Mouse (Mus musculus) neutrophil, adult 5-6 weeks (primary cell): ENCODE results near the gene Cnnm4. TPM values are rescaled to one million over a fixed set of nuclear protein-coding genes. Genes with fewer than 3 reads are reported as not detected.

ENCODE experiments used
- ATAC-seq: fragments of 151-379, 151-347 bp; 2 replicates; pipeline ENCODE4 v1.8.0; 2017; ENCODE audit warnings: mild to moderate bottlenecking, moderate TSS enrichment; ENCODE audit not compliant: insufficient number of reproducible peaks, poor library complexity, low FRiP score, severe bottlenecking; ENCODE audit errors: extremely low read depth
- total RNA-seq: library from RNA; stranded (forward); fragments of 200-1000 nt; gene quantifications from 2 replicates; pipeline ENCODE4 v1.2.3, GENCODE M21; 2017

Gene Cnnm4
- total RNA-seq, 1 experiment from 2014 or later, result 15.8 TPM

DNA sequence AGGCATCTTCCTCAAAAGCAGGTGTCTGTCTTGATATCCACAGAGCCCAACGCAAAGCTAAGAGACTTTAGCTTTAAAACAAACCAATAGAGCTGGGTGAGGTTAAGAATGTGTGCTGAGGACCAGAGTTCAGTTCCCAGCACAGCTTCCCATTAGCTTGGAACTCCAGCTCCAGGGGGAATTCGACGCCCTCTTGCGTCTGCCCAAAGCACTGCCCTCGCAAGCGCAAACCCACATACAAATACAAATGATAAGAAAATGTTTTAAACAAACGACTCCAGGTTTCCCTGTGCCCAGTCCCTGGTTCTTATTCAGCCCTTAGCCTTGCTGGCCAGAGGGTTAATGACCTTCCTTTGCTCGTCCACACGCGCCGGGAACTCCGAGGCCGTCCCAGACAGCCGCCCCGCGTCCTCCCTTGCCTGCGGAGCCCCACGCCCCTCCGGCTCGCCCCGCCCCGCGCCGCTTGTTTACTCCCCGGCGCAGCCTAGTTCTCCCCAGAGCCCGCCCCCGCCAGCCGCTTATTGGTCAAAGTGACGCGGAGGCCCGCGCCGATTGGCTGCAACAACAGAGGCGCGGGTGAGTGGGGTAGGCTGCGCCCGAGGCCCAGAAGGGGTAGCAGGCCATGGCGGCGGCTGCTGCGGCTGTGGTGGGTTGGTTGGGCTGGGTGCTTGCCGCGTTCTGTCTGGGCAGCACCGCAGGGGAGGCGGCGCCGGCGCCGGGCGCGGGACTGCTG lies 40.0 kb downstream of the Cnnm4 start, which contains the start of gene Cnnm3:
Gene Cnnm3 (plus strand): TSS at position 579 of the 733 bp plus-strand sequence.
- peak; percentile 93 for ATAC-seq

DNA sequence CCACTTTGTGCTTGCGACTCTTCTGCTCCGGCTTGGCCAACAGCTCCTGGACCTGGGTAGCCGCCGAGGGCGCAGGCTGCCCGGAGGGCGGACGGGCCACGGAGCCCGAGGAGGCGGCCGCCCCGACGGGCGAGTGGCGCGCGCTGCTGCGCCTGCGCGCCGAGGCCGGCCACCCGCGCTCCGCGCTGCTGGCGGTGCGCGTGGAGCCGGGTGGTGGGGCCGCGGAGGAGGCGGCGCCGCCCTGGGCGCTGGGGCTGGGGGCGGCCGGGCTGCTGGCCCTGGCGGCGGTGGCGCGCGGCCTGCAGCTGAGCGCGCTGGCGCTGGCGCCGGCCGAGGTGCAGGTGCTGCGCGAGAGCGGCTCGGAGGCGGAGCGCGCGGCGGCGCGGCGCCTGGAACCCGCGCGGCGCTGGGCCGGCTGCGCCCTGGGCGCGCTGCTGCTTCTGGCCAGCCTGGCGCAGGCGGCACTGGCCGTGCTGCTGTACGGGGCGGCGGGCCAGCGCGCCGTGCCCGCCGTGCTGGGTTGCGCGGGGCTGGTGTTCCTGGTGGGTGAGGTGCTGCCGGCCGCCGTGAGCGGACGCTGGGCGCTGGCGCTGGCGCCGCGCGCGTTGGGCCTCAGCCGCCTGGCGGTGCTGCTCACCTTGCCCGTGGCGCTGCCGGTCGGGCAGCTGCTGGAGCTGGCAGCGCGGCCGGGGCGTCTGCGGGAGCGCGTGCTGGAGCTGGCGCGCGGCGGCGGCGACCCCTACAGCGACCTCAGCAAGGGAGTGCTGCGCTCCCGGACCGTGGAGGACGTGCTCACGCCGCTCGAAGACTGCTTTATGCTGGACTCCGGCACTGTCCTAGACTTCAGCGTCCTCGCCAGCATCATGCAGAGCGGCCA lies 40.9 kb downstream of the Cnnm4 start:
- no peak for ATAC-seq

DNA sequence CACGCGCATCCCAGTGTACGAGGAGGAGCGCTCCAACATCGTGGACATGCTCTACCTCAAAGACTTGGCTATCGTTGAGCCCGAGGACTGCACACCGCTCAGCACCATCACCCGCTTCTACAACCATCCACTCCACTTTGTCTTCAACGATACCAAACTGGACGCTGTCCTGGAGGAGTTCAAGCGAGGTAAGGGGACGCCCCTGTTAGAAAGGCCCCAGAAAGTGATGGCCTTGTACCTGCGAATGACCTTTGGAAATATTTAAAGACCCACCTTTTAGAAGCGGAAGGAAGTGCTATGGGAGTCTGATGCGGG lies 41.5 kb downstream of the Cnnm4 start:
- ATAC-seq, result no peak

DNA sequence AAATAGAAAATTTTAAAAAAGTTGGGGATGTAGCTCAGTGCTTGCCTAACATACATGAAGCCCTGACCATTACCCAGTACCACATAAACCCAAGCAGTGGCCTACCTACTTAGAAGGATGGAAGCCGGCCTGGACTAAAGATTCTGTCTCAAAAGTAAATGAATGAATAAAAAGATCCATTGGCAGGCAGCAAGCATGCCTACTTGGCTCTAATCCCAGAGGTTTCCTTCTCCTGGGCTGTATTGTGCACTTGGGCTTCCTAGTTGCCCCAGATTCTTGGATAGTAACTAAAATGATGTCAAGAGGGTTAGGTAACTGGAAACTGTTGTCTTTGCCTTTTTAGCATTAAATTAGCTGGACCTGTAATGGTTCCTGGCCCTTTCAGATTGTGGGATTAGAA lies 41.9 kb downstream of the Cnnm4 start:
- ATAC-seq, result no peak

DNA sequence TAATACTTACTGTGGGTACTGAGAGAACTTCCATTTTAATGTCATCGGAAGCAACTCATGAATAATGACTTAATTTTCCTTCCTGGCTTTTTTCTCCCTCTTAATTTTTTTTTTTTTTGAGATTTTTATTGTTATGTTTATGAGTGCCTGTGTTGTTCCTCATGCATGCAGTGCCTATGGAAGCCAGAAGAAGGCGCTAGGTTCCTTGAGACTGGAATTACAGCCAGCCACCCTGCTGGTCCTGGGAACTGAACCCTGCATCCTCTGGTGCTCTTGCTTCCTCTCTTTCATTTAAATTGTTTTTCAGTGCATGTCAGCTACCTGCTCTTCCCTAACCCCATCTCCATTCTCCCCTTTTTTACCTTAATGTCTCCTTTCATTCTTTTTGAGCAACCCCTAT lies 42.3 kb downstream of the Cnnm4 start:
- ATAC-seq, result no peak

DNA sequence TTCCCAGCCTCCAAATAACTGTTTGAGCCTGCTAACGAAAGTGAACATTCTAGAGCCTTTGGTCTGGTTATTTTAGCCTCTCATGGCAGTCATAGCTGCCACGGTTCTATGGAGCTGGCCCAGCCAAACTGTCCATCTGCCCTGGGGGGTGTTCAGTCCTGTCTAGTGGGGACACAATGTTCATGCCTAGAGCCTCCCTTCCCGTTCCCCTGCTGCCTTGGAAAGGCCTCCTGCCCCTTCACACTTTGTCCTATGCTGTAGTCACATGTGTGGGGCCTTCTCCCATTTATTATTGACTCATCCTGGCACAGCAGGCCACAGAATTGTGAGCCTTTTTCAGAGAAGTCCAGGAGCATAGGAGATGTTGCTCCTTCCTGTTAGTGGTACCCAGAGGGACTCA lies 46.8 kb downstream of the Cnnm4 start:
- no peak for ATAC-seq

DNA sequence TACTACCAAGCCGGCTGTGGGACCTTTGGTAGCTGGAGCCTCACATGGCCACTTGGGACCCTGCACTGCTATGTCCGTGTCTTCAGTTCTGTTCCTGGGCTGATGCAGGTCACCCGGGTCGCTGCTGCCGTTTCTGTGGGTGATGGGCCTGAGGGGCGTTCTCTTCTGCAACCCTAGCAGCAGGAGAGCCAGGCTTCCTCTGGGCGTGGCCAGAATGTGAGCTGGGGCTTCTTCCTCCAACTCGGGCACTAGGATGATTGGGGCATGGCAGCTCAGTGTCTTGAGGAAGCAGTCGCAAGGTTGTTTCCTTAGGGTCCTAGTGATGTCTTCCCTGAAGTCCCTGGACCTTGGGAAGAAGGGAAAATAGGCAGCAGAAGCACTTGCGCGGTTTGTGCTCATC lies 48.2 kb downstream of the Cnnm4 start:
- ATAC-seq, result no peak

DNA sequence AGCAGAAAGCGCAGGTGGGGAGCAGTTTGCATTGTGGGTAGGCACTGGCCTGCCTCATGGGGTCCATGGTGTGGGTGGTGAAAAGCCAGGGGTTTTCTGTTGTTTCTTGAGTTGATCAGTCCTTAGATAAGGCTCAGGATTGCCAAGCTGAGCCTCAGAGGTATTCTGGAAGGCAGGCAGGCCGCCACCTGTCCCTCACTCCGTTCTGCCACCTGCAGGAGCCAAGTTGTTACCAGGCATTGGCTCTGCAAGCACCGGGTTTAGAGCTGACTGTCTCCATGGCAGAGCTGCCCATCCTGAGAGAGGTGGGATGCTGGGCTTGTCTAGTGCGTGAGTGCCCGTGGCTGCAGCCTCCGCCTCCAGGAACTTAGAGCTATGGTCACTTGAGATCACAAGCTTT lies 50.8 kb downstream of the Cnnm4 start:
- ATAC-seq, result no peak

DNA sequence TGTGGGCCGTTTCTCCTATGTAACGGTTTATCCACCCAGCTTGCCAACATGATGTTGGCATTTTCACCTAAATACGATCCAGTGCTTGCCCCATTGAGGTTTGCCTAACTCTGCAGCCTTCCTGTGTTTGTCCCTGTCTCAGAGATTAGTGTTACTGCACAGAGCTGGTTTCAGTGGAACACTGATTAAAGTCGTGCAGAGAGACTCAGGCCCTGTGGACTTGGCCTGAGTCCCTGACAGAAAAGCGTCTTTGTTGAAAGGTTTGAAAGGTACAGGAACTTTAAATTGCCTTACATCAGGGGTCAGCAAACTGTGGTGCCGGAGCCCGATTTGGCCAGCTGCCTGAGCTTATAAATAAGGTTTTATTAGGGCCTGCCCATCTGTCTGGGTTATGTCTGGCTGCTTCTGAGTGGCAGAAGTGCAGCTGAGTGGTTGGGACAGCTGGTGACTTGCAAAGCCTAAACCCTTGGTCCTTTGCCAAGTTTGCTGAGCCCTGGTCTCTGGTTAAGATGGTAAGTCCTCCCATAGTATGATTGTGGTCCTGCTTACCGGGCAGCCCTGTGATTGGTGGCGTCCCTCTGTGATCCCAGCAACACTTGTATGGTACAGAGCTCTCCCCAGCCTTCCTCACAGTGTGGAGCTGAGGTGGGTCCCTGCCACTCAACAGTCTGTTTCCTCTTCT lies 52.1 kb downstream of the Cnnm4 start:
- no peak for ATAC-seq

DNA sequence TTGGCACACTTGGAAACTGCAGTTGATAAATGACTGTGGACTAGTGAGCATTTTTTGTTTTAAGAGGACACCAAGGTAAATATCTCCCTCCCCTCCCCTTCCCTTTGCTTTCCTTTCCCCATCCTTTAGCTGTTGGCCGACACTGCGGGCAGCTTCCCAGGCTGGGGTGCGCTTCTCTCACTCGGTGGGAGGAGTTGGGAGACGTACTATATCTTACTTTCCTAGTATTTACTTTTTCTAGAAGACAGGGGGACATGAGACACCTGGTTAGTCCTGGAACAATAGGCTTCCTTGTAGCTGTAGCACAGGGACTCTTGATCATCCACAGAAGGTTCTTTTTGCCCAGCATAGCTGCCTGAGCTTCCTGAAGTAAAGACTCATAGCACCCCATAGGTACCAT lies 52.6 kb downstream of the Cnnm4 start:
- ATAC-seq, result no peak

DNA sequence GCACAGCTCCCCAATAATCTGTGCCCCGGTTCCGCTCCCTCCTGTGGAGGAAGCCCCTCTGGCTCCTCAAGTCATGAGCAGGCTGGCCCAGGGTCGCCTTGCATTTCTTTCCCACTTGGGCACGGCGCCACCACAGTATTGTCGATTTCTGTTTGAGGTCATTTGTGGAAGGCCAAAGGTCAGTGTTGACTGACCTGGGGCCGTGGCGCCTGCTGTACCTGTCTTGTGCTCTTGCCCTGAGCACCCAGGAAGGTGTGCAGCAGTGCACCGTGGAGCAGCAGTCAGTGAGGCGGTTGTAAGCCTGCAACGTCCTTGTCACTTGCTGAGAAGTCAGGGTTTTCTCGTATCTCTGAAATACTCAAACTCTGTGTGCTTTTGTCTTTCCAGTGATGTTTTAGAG lies 54.4 kb downstream of the Cnnm4 start:
- no peak for ATAC-seq

DNA sequence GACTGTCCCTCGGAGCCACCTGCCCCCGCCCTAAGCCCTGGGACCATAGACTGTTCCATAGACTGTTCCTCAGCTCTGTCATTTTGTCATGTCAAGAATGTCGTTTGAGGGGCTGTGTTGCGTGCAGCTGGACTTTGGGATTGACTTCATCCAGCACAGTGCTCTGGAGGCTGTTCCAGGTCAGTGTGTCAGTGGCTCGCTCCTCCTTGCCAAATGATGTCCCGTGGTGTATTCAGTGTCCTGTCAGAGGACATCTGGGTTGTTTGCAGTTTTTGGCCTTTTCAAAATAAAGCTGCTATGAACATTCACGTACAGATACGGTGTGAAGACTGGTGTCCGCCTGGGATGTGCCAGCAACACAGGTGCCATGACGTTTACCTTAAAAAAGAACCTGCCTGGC lies 55.5 kb downstream of the Cnnm4 start:
- no peak for ATAC-seq

DNA sequence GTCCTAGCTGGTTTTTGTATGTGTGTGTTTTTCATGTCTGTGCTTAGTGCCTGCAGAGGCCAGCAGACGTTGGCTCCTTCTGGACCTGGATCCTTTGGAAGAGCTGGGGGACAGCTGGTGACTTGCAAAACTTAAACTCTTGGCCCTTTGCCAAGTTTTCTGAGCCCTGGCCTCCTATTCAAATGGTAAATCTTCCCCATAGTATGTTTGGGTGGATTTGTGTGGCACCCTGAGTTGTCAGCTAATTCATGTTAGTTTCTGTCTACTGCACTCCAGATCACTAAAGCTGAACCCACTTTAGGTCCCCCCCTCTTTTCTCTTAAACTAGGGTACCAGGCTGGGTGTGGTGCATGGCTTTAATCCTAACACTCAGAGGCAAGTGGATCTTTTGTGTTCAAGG lies 56.9 kb downstream of the Cnnm4 start:
- no peak for ATAC-seq

DNA sequence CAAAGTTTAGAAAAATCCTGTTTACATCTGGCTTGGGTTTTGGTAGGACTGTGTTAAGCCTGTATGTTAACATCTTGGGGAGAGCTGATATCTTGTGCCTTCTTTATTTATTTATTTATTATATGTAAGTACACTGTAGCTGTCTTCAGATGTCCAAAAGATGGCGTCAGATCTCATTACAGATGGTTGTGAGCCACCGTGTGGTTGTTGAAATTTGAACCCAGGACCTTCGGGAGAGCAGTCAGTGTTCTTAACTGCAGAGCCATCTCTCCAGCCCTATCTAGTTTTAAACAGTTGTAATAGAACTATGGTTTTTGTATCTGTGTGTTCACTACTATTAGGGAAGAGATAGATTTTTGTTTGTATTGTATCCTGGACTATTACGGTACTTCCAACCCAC lies 57.9 kb downstream of the Cnnm4 start:
- ATAC-seq, result no peak

DNA sequence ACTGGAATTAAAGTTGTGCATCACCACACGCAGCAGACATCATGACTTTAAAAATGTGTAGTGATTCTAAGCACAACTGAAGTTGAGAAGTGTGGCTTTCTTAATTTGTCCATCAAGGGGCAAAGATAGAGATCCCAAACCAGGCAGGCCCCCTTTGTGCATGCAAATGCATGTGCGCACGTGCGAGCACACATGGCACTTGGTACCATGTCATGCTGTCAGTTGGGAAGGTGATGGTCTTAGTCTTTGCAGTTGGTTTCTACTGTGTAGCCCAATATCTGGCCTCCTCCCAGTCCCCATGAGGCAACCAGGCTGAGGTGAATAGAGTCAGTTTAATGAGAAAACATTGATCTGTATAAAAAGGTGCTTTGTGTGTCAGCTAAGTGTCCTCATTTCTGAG lies 58.5 kb downstream of the Cnnm4 start:
- ATAC-seq, result no peak

DNA sequence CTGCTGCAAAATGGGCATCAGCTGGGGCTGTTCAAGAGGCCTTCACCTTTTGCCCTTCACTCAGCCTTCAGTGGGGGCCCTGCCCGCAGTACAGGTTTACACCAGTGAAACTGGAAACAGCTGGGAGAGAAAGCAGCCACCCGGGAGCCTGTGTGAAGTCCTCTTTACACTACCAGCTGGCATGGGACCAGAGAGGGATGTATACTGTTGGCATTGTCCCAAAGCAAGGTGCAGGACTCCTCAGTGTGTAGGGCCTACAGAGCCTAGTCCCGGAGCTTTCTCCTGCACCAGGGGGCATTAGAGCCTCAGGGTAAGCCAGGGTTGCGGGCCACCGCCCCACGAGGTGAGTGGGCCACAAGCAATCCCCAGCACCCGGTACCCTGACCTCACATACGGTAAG lies 59.1 kb downstream of the Cnnm4 start:
- no peak for ATAC-seq

DNA sequence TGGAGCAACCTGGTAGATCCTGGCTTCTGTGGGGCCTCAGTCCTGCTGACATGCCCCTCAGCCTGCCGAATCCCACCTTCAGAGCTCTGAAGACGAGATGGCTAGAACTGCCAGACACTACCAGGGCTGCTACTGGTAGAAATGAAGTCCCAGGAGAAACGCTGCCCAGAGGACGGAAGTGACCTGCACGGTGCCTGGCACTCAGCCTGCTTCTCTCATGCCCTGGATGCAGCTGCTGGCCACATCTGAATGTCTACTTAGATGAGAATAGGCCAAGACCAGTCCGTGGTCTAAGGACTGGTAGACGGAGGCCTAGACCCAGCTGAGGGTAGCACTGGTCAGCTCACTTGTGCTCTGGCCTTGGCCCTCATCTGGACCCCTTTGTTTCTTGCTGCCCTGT lies 59.5 kb downstream of the Cnnm4 start:
- no peak for ATAC-seq

DNA sequence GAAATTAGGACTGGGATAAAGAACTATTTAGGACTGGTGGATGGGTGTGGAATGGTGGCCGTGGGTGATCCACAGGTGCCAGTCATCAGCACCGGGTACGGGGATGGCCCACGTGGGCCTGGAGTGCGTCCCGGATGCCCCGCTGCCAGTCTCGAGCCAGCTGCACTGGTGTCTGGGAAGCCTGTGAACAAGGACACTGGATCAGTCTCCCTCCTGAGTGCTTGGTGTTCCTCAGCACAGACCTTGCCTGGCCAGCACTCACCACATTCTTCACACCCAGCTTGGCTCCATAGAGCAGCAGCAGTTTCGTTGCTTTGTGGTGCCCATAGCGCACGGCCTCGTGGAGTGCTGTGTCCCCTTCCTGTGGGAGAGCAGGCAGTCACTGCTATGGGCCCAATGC lies 60.0 kb downstream of the Cnnm4 start:
- no peak for ATAC-seq

DNA sequence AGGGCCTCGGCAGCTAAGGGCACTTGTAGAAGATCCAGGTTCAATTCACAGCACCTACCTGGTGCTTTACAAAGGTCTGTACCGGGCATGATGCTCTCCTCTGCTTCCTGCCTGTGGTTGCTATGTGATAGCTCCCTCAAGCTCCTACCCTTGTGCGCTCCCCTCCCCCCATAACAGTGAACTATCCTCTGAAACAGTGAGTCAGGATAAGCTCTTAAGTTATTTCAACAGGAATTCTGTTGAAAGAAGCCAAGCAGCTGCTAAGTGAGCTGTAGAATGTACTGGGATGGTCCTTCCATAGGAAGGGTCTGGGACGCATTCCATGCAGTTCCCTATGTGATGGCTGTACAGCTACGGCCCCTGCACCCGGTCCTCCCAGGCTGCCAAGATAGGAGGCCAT lies 62.1 kb downstream of the Cnnm4 start:
- ATAC-seq, result no peak

DNA sequence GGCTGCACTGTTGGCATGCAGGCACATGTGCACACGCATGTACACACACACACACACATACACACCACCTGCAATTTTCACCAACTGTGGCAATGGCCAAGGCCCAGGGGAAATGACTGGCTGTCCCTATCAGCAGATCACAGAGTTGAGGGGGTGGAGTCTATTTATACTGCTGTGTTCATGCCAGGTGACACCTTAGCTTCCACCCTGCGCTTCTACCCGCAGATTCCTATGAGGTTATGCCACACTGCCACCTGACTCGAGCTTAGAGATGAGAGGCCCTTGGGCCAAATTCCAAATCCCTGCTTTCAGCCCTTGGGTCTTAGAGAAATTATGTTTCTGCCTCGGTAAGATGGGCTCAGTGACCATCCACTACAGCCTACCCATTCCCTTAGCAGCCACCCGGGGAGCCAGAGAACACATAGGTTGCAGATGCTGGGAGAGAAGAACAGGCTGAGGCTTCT lies 63.2 kb downstream of the Cnnm4 start:
- no peak for ATAC-seq
